Mouse (Mus musculus): ENCODE data around the gene Trim63. TPM values are rescaled to one million over a fixed set of nuclear protein-coding genes. Genes with fewer than 3 reads are reported as not detected.

Trim63 gene
- total RNA-seq, 2 experiments from 2014 or later: not detected

GRCm38 (mm10) chr4:134362586-134362985 is 47.7 kb downstream of the Trim63 start:
- ATAC-seq (replicated peaks; ENCODE audit: poor library complexity): peak; percentile 91

GRCm38 (mm10) chr4:134365280-134365679 is 50.4 kb downstream of the Trim63 start:
- ATAC-seq (replicated peaks; ENCODE audit: poor library complexity): no peak

GRCm38 (mm10) chr4:134370649-134371221 is 55.8 kb downstream of the Trim63 start:
- no peak for ATAC-seq (replicated peaks; ENCODE audit: poor library complexity)

- ATAC-seq (replicated peaks; ENCODE audit: poor library complexity): no peak
Observed at GRCm38 (mm10) chr4:134371316-134371855, 56.5 kb downstream of the Trim63 start.

- peak; percentile 94 for ATAC-seq (replicated peaks; ENCODE audit: poor library complexity)
Observed at GRCm38 (mm10) chr4:134372294-134372747, 57.4 kb downstream of the Trim63 start.

- no peak for ATAC-seq (replicated peaks; ENCODE audit: poor library complexity)
Observed at GRCm38 (mm10) chr4:134373295-134373694, 58.4 kb downstream of the Trim63 start.

GRCm38 (mm10) chr4:134374306-134374705 is 59.4 kb downstream of the Trim63 start:
- no peak for ATAC-seq (replicated peaks; ENCODE audit: poor library complexity)

GRCm38 (mm10) chr4:134378089-134378615 is 63.2 kb downstream of the Trim63 start:
- no peak for ATAC-seq (replicated peaks; ENCODE audit: poor library complexity)

Other genes starting within 250 kb of the Trim63 start
- gene Cd52, start 220.0 kb upstream of the Trim63 start, total RNA-seq (2015): 291 and 358 TPM in 2 replicates
- gene Cd52, start 220.0 kb upstream of the Trim63 start, total RNA-seq (2017): 339 and 505 TPM in 2 replicates
- 9.2 and 10.7 TPM in 2 replicates for gene Ubxn11, start 212.6 kb upstream of the Trim63 start, total RNA-seq (2015)
- 6.5 and 7.3 TPM in 2 replicates for gene Ubxn11, start 212.6 kb upstream of the Trim63 start, total RNA-seq (2017)
- gene Sh3bgrl3, start 186.3 kb upstream of the Trim63 start, total RNA-seq (2015): 724 and 761 TPM in 2 replicates
- 230 and 307 TPM in 2 replicates for gene Sh3bgrl3, start 186.3 kb upstream of the Trim63 start, total RNA-seq (2017)
- 14.5 and 27.8 TPM in 2 replicates for gene Cep85, start 128.0 kb upstream of the Trim63 start, total RNA-seq (2015)
- gene Cep85, start 128.0 kb upstream of the Trim63 start, total RNA-seq (2017): 33.8 and 41.0 TPM in 2 replicates
- not detected in 2 replicates for gene Gm7534, start 112.1 kb upstream of the Trim63 start, total RNA-seq (2015)
- gene Gm7534, start 112.1 kb upstream of the Trim63 start, total RNA-seq (2017): not detected in 2 replicates
- gene Catsper4, start 87.7 kb upstream of the Trim63 start, total RNA-seq (2015): not detected in 2 replicates
- not detected in 2 replicates for gene Catsper4, start 87.7 kb upstream of the Trim63 start, total RNA-seq (2017)
- not detected in 2 replicates for gene Cnksr1, start 76.7 kb upstream of the Trim63 start, total RNA-seq (2015)
- gene Cnksr1, start 76.7 kb upstream of the Trim63 start, total RNA-seq (2017): not detected in 2 replicates
- gene E130218I03Rik, start 71.5 kb upstream of the Trim63 start, total RNA-seq (2015): not detected in 2 replicates
- 0.14 TPM in 1 of 2 replicates, not detected in the other for gene E130218I03Rik, start 71.5 kb upstream of the Trim63 start, total RNA-seq (2017)
- 11.7 and 11.8 TPM in 2 replicates for gene Zfp593, start 69.5 kb upstream of the Trim63 start, total RNA-seq (2015)
- gene Zfp593, start 69.5 kb upstream of the Trim63 start, total RNA-seq (2017): 12.5 and 12.7 TPM in 2 replicates
- not detected in 2 replicates for gene Gm30191, start 68.2 kb upstream of the Trim63 start, total RNA-seq (2015)
- gene Gm30191, start 68.2 kb upstream of the Trim63 start, total RNA-seq (2017): not detected in 2 replicates
- gene Grrp1, start 61.0 kb upstream of the Trim63 start, total RNA-seq (2015): not detected in 2 replicates
- not detected in 2 replicates for gene Grrp1, start 61.0 kb upstream of the Trim63 start, total RNA-seq (2017)
- gene Pdik1l, start 27.2 kb upstream of the Trim63 start, total RNA-seq (2015): 23.4 and 25.9 TPM in 2 replicates
- 32.7 and 34.0 TPM in 2 replicates for gene Pdik1l, start 27.2 kb upstream of the Trim63 start, total RNA-seq (2017)
- 0.07 and 0.15 TPM in 2 replicates for gene Slc30a2, start 28.1 kb downstream of the Trim63 start, total RNA-seq (2015)
- gene Slc30a2, start 28.1 kb downstream of the Trim63 start, total RNA-seq (2017): not detected in 2 replicates
- not detected in 2 replicates for gene Extl1, start 68.7 kb downstream of the Trim63 start, total RNA-seq (2015)
- gene Extl1, start 68.7 kb downstream of the Trim63 start, total RNA-seq (2017): not detected in 2 replicates
- 14.0 and 21.2 TPM in 2 replicates for gene Pafah2, start 81.2 kb downstream of the Trim63 start, total RNA-seq (2015)
- gene Pafah2, start 81.2 kb downstream of the Trim63 start, total RNA-seq (2017): 14.5 and 16.2 TPM in 2 replicates
- gene Stmn1, start 153.2 kb downstream of the Trim63 start, total RNA-seq (2015): 794 and 868 TPM in 2 replicates
- 1,207 and 1,242 TPM in 2 replicates for gene Stmn1, start 153.2 kb downstream of the Trim63 start, total RNA-seq (2017)
- gene Paqr7, start 181.6 kb downstream of the Trim63 start, total RNA-seq (2015): 5.2 and 7.3 TPM in 2 replicates
- 11.1 and 13.5 TPM in 2 replicates for gene Paqr7, start 181.6 kb downstream of the Trim63 start, total RNA-seq (2017)
- 11.8 and 14.6 TPM in 2 replicates for gene Aunip, start 195.9 kb downstream of the Trim63 start, total RNA-seq (2015)
- gene Aunip, start 195.9 kb downstream of the Trim63 start, total RNA-seq (2017): 24.3 and 30.6 TPM in 2 replicates
- gene Mtfr1l, start 220.3 kb downstream of the Trim63 start, total RNA-seq (2015): 59.1 and 69.8 TPM in 2 replicates
- 42.7 and 51.0 TPM in 2 replicates for gene Mtfr1l, start 220.3 kb downstream of the Trim63 start, total RNA-seq (2017)
- 31.0 and 32.8 TPM in 2 replicates for gene Selenon, start 237.0 kb downstream of the Trim63 start, total RNA-seq (2015)
- gene Selenon, start 237.0 kb downstream of the Trim63 start, total RNA-seq (2017): 6.0 and 7.0 TPM in 2 replicates